Mouse (Mus musculus) A20 (cell line): ENCODE data around the gene Bace1.
"Not testable (repeated sequence)": the region's sequence is repeated elsewhere in the genome, so short reads cannot be mapped to it uniquely, and the experiment has no call there.

Experiments used
- DNase-seq: peaks from one replicate; pipeline ENCODE4 v3.0.0-alpha.2; 2011; ENCODE audit warnings: low read depth, low spot score

The Bace1 gene

GRCm38 (mm10) chr9:45833461-45833860 is 4.9 kb upstream of the Bace1 start:
- DNase-seq: peak; percentile 65

DNA sequence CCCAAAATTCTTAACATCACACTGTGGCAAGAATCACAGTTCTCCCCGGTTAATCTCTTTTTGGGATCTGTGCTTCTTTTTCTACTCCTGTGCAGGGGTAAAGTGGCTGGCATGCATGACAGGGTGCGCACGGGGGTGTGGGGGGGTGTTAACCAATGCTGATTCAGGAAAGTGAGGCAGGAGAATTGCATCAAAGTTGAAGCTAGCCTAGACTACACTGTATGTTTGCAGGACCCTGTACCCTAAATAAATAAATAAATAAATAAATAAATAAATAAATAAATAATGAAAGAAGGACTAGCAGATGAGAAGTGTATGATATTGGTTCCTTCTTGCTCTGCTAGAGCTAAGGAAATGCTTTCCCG is 329 bp upstream of the Bace1 start:
- DNase-seq: no peak

DNA sequence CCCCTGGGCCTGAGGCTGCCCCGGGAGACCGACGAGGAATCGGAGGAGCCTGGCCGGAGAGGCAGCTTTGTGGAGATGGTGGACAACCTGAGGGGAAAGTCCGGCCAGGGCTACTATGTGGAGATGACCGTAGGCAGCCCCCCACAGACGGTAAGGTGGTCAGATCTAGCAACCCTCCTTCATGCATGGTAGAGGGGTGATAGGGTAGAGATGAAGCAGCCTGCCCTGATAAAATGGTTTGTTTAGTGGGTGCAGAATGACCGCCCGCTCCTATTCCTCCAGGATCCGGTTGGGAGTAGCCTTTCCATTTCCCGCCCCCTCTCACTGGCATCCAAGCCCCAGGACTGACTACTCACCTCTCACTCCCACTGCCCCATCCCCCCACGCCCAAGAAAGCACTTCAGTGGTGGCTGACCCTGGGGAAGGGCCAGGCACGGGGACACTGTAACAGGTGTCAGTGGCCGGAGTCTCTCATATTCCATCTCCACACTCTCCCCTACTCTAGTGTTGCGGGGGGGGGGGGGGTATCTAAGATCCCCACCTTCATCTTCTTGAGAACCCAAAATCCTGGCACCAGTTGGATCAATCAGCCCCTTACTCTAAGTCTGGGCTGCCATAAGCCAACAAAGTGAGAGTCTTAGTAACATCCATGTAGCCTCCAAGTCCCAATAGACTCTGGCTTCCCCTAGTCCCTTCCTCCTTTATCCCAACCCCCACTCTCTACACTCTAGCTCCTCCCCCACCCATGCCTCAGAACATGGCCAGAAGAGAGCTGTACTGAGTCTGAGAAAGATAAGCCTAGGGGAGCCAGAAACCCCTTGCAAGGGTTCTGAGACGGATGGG is 980 bp downstream of the Bace1 start:
- no peak for DNase-seq

DNA sequence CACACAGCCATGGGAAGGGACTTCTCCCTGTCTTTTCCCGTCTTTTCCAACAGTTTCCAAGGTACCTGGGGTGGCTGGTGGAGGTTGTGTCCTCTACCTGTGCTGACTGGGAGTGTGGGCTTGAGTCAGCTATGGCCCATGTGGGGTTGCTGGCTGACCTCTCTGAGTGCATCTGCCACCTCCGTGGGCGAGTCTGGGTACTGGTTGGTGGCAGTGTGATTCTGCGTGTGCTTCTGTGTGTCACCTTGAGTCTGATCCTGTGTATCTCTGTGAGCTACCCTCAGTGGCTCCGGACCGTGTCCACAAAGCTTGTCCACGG is 1.6 kb downstream of the Bace1 start:
- DNase-seq: no peak

GRCm38 (mm10) chr9:45840331-45840730 is 2.0 kb downstream of the Bace1 start:
- no peak for DNase-seq

GRCm38 (mm10) chr9:45841458-45841857 is 3.1 kb downstream of the Bace1 start:
- DNase-seq: no peak

- DNase-seq: no peak
Observed at GRCm38 (mm10) chr9:45843007-45843406, 4.6 kb downstream of the Bace1 start.

DNA sequence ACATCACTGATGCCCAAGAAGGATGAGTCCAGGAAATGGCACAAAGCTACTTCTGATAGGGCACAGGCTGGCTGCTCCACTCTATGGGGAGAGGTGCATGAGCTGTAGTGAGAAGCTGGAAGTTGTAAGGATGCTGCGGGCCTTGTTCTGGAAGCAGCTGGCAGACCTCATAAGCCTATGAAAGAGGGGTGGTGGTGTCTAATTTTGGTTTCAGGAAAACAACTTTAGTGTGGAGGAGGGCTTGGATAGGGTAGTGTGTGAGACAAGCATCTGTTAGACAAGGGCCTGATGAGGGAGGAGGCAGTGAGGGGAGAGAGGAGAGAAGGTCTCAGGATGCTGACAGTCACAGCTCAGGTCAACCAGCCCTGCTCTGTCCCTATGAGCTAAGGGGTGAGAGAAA is 5.4 kb downstream of the Bace1 start:
- DNase-seq: no peak

DNA sequence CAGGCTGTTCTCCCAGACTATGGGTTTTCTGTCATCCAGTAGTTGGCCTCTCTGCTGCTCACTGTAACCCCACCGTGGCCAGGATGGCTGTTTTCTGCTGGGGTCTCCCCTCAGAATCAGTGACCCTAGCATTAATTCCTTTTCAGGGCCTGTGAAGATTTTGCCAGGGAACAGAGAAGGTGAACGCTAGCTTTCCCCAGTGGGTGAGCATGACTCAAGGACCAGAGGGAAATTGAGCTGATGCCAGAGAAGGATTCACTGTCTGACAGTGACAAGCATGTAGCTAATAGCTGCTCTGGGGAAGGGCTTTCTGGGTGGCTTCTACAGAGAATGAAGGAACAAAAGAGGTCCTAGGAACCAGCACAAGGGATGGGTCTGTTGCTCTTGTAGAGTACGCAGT is 7.2 kb downstream of the Bace1 start:
- no peak for DNase-seq

GRCm38 (mm10) chr9:45846176-45846575 is 7.8 kb downstream of the Bace1 start:
- not testable (repeated sequence) for DNase-seq

DNA sequence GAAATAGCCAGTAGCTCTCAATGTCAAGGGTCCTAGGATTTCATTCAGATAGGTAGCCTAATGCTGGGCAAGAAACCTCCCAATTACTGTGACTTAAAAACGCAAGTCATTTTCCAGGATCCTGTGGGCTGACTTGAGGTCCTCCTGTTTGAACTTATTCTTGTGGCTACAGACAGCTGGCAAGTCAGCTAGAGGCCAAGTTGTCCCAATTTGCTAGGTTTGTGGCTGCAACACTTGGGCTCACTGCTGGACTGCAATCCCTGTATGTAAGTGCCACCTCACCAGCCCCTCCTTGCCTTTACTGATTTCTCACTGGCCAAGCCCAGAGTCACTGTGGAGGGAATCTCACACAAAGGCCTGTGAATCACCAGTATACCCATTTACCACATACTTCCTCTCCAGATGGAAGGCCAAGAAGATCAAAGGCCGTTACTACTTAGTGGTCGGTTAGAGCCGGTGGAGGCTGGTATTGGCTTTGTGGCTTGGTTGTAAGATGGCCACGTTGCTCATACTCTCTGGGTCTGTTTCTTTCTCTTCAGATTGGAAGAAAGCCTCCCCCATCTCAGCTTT is 8.6 kb downstream of the Bace1 start:
- DNase-seq: no peak

DNA sequence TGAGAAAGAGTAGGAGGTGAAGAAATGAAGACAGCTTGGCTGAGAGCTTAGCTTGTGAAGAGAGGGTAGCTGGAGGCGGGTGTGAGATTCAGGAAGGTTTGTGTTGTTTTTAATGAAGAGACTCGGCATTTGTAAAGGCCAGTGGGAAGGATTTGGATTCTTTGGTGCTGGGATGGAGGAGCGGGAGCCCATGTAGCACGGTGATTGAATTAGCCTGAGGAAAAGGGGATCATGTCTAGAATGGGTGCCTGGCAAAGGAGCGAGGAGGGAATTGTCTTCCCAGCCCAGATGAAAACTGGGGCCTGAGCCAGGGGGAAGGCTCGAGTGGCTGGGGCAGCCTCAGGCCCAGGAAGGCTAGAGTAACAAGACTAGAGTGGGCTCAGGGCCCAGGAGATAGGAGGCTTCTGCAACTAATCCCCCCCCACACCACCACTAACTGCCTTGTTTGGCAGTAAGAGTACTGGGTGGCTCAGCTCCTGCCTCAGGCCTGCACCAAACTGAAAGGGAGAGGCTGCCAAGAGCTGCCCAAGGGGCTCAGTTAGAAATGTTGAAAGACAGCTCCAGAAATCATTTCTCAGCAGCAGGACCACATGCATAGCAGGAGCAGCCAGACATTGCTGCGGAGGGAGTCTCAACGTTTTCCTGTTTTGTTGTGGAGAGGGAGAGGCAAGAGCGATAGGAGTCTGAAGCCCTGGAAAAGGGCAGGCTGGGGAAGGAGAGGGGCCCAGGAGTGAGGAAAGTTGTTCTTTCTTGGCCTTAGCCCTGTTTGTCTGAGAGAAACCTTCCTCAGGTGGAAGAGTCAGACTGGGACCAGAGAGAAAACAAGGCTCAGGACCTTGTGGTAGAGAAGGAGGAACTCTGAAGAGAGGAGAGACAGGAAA is 11.4 kb downstream of the Bace1 start:
- DNase-seq: no peak

- no peak for DNase-seq
Observed at GRCm38 (mm10) chr9:45850528-45851155, 12.3 kb downstream of the Bace1 start.

DNA sequence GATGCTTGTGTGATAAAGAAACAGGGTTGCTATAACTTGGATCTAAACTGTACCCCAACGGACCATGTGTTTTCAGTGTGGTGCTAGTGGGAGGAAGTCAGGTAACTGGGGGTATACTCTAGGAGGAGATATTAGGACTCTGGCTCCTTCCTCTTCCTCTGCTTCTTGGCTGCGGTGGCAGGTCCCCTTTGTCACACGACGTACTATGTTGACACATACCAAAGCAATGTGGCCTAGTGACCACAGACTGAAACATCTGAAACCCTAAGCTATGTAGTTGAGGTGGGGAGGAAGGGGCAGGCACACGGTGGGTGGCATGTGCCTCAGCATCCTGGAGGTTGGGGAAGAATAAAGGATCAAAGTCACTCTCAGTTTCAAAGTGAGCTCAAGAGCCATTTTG is 12.9 kb downstream of the Bace1 start:
- DNase-seq: no peak

GRCm38 (mm10) chr9:45851776-45852175 is 13.4 kb downstream of the Bace1 start:
- DNase-seq: no peak

DNA sequence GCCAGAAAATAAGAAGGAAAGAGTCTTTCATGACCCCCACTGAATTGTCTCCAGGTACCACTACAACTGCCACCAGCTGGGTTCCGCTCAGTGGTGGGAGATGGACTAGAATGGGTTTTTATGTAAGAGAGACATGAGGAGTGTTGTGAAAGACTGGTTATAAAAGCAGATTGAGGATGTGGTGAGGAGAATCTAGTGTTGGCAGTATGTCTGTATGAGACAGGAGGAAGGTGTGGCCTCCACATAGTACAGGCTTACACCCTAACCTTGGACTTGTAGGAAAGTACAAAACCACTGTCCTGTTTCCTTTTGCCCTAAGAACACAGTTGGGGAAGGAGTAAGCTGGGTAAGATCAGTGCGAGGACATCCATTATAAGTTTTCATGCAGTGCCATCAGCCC is 15.3 kb downstream of the Bace1 start:
- DNase-seq: no peak

GRCm38 (mm10) chr9:45854136-45854535 is 15.8 kb downstream of the Bace1 start:
- DNase-seq: no peak

DNA sequence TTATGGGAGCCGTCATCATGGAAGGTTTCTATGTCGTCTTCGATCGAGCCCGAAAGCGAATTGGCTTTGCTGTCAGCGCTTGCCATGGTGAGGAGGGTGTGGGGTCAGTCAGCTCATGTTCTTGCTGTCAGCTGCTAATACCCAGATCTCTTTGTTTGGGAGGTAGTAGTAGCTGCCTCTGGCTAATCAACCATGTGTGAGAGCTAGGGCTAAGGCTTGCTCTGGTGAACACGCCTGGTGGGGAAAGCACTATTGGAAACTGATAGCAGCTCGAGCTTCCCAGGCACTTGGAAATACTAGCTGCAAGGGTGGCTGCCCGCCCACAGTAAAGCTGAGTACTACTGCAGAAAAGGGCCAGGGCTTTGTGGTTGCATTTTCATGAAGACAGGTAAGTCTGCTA is 21.0 kb downstream of the Bace1 start:
- no peak for DNase-seq

GRCm38 (mm10) chr9:45861813-45862212 is 23.4 kb downstream of the Bace1 start:
- DNase-seq: no peak

DNA sequence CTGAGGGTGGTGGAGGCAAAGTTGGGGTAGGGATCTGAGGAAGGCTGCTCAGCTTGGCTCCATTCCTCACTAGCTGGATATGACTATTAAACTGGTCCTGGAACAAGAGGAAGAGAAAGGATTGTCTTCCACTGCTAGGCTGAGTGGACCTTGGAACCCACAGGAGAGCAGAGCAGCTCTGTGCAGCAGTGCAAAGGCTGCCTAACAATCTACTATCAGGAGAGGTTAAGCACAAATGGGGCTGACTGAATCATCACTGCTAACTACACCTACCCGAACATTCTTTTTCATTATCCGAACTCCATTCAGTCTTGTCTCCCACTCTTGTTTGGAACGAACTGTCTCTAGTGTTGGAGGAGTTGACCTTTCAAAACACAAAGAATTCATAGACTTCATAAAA is 30.8 kb downstream of the Bace1 start:
- DNase-seq: no peak

- DNase-seq: no peak
Observed at GRCm38 (mm10) chr9:45870265-45870664, 31.9 kb downstream of the Bace1 start.

GRCm38 (mm10) chr9:45877928-45878327 is 39.5 kb downstream of the Bace1 start:
- no peak for DNase-seq
